Mouse (Mus musculus) stomach, embryonic 15.5 days (tissue): ENCODE data around the gene Ngef. TPM values are rescaled to one million over a fixed set of nuclear protein-coding genes. Genes with fewer than 3 reads are reported as not detected.

Source experiments
- ATAC-seq: fragments of 200-750 bp; cut with Nextera tagmentation; 2 replicates; pipeline ENCODE4 v1.8.0; 2017; ENCODE audit warnings: low read depth, moderate number of reproducible peaks, moderate TSS enrichment; ENCODE audit not compliant: insufficient read depth, low FRiP score
- H3K27ac ChIP-seq: fragments of 300-500 bp; sonication (generic); 2 replicates; pipeline ENCODE4 v1.5.1; 2015; ENCODE audit warnings: mild to moderate bottlenecking, inconsistent platforms
- H3K27me3 ChIP-seq: fragments of 300-500 bp; sonication (generic); replicated peaks from 2 replicates; pipeline ENCODE4 v1.6.1; 2015; ENCODE audit warnings: inconsistent platforms
- H3K36me3 ChIP-seq: fragments of 300-500 bp; sonication (generic); 2 replicates; pipeline ENCODE4 v1.6.1; 2015; ENCODE audit warnings: inconsistent platforms
- H3K4me1 ChIP-seq: fragments of 300-500 bp; sonication (generic); 2 replicates; pipeline ENCODE4 v1.6.1; 2015; ENCODE audit warnings: inconsistent platforms
- H3K4me2 ChIP-seq: fragments of 300-500 bp; sonication (generic); 2 replicates; pipeline ENCODE4 v1.6.1; 2015; ENCODE audit warnings: mild to moderate bottlenecking, inconsistent platforms
- H3K4me3 ChIP-seq: fragments of 300-500 bp; sonication (generic); replicated peaks from 2 replicates; pipeline ENCODE4 v1.5.1; 2015; ENCODE audit warnings: inconsistent platforms
- H3K9ac ChIP-seq: fragments of 300-500 bp; sonication (generic); 2 replicates; pipeline ENCODE4 v1.6.1; 2015; ENCODE audit warnings: inconsistent platforms
- H3K9me3 ChIP-seq: fragments of 300-500 bp; sonication (generic); 2 replicates; pipeline ENCODE4 v1.6.1; 2016; ENCODE audit warnings: inconsistent platforms
- WGBS: fragments of 180-500 bp; shearing (Covaris S2); methylation state at CpG from one replicate; pipeline ENCODE4 v1.1.7; 2015; 5-methylcytosine and 5-hydroxymethylcytosine counted together
- polyA plus RNA-seq: library from polyadenylated mRNA; unstranded; fragments of >200 nt; fragmentation: Nextera tagmentation; extraction: Ambion mirVana; gene quantifications from 2 replicates; pipeline ENCODE4 v1.2.1, GENCODE M21; 2015

Ngef gene
- polyA plus RNA-seq, 1 experiment from 2014 or later, result 12.2 TPM

GRCm38 (mm10) chr1:87600533-87600932 lies 26.9 kb upstream of the Ngef start:
- no peaks in the 10 kb centered on the region for H3K4me1 ChIP-seq
- 74% methylated on average over 7 of the region's 7 CpGs for WGBS

GRCm38 (mm10) chr1:87594671-87595070 lies 21.0 kb upstream of the Ngef start:
- H3K4me3 ChIP-seq, result no peak overlapping the region
- H3K9me3 ChIP-seq, result no peaks in the 10 kb centered on the region
- no peak overlapping the region for H3K9ac ChIP-seq
- no peak overlapping the region for H3K4me2 ChIP-seq
- no peaks in the 10 kb centered on the region for H3K36me3 ChIP-seq
- no peaks in the 10 kb centered on the region for H3K4me1 ChIP-seq
- H3K27ac ChIP-seq, result no peak overlapping the region
- H3K27me3 ChIP-seq, result no peaks in the 10 kb centered on the region
- ATAC-seq, result no peak
- 92% methylated on average over 10 of the region's 10 CpGs for WGBS

More at GRCm38 (mm10) chr1:87600533-87600932, 26.9 kb upstream of the Ngef start:
- no peak for ATAC-seq
- no peaks in the 10 kb centered on the region for H3K36me3 ChIP-seq
- no peak overlapping the region for H3K27ac ChIP-seq
- H3K4me2 ChIP-seq, result no peak overlapping the region
- no peaks in the 10 kb centered on the region for H3K27me3 ChIP-seq
- H3K9me3 ChIP-seq, result no peaks in the 10 kb centered on the region
- H3K9ac ChIP-seq, result no peak overlapping the region
- H3K4me3 ChIP-seq, result no peak overlapping the region

- Histone ChIP-seq H3K36me3 (no peaks in the 10 kb centered on the region), H3K4me2 (no peak overlapping the region), H3K4me1 (no peaks in the 10 kb centered on the region), H3K9ac (no peak overlapping the region), H3K9me3 (no peaks in the 10 kb centered on the region), H3K4me3 (no peak overlapping the region), H3K27me3 (no peaks in the 10 kb centered on the region), H3K27ac (no peak overlapping the region)
- ATAC-seq, result no peak
- WGBS, result 60% methylated on average over 3 of the region's 3 CpGs
These were observed 20.6 kb upstream of the Ngef start for GRCm38 (mm10) chr1:87594261-87594660.

GRCm38 (mm10) chr1:87589980-87590379 lies 16.3 kb upstream of the Ngef start:
- H3K9me3 ChIP-seq, result no peaks in the 10 kb centered on the region
- no peaks in the 10 kb centered on the region for H3K36me3 ChIP-seq
- WGBS, result 85% methylated on average over 8 of the region's 8 CpGs
- H3K9ac ChIP-seq, result no peak overlapping the region
- no peak overlapping the region for H3K4me3 ChIP-seq
- H3K27me3 ChIP-seq, result no peaks in the 10 kb centered on the region
- H3K4me1 ChIP-seq, result no peaks in the 10 kb centered on the region
- no peak overlapping the region for H3K4me2 ChIP-seq
- no peak overlapping the region for H3K27ac ChIP-seq
- ATAC-seq, result no peak

- Histone ChIP-seq H3K36me3 (no peaks in the 10 kb centered on the region), H3K9ac (no peak overlapping the region), H3K27ac (no peak overlapping the region), H3K27me3 (no peaks in the 10 kb centered on the region), H3K9me3 (no peaks in the 10 kb centered on the region), H3K4me1 (no peaks in the 10 kb centered on the region), H3K4me3 (no peak overlapping the region), H3K4me2 (no peak overlapping the region)
- no peak for ATAC-seq
- WGBS, result 86% methylated on average over 7 of the region's 7 CpGs
These were observed 15.5 kb upstream of the Ngef start for GRCm38 (mm10) chr1:87589162-87589561.

GRCm38 (mm10) chr1:87580824-87581223 lies 7.2 kb upstream of the Ngef start:
- no peak for ATAC-seq
- H3K4me3 ChIP-seq, result no peak overlapping the region
- H3K27me3 ChIP-seq, result no peaks in the 10 kb centered on the region
- no peak overlapping the region for H3K9ac ChIP-seq
- H3K4me2 ChIP-seq, result no peak overlapping the region
- no peaks in the 10 kb centered on the region for H3K4me1 ChIP-seq
- no peak overlapping the region for H3K27ac ChIP-seq
- WGBS, result 16% methylated on average over 3 of the region's 3 CpGs
- H3K36me3 ChIP-seq, result no peaks in the 10 kb centered on the region
- no peaks in the 10 kb centered on the region for H3K9me3 ChIP-seq

- Histone ChIP-seq H3K4me1 (peaks cover 13% of the 10 kb centered on the region), H3K27me3 (no peaks in the 10 kb centered on the region), H3K9ac (no peak overlapping the region), H3K4me2 (no peak overlapping the region), H3K9me3 (no peaks in the 10 kb centered on the region), H3K36me3 (no peaks in the 10 kb centered on the region), H3K4me3 (no peak overlapping the region), H3K27ac (no peak overlapping the region)
- WGBS, result 75% methylated on average over 6 of the region's 6 CpGs
- no peak for ATAC-seq
These were observed 5.3 kb upstream of the Ngef start for GRCm38 (mm10) chr1:87578965-87579364.

GRCm38 (mm10) chr1:87574785-87575184 lies 1.1 kb upstream of the Ngef start:
- H3K4me3 ChIP-seq, result no peak overlapping the region
- peak overlapping the region; percentile 89 for H3K27ac ChIP-seq
- H3K9ac ChIP-seq, result no peak overlapping the region
- peaks cover 16% of the 10 kb centered on the region for H3K4me1 ChIP-seq
- H3K27me3 ChIP-seq, result no peaks in the 10 kb centered on the region
- no peaks in the 10 kb centered on the region for H3K9me3 ChIP-seq
- H3K4me2 ChIP-seq, result peak overlapping the region; percentile 42; the same call in 1 of the 2 replicates
- 41% methylated on average over 7 of the region's 7 CpGs for WGBS
- no peaks in the 10 kb centered on the region for H3K36me3 ChIP-seq
- ATAC-seq, result peak; percentile 76

GRCm38 (mm10) chr1:87574353-87574752 lies 683 bp upstream of the Ngef start:
- Histone ChIP-seq H3K4me2 (peak overlapping the region; percentile 42), H3K9me3 (no peaks in the 10 kb centered on the region), H3K36me3 (no peaks in the 10 kb centered on the region), H3K4me1 (peaks cover 16% of the 10 kb centered on the region), H3K4me3 (peak overlapping the region; percentile 5; the same call in 1 of the 2 replicates), H3K9ac (no peak overlapping the region), H3K27me3 (no peaks in the 10 kb centered on the region), H3K27ac (peak overlapping the region; percentile 89)
- 0 out of 2 replicates have a peak, but pooled peaks have one; percentile 17 for ATAC-seq
- 37% methylated on average over 6 of the region's 6 CpGs for WGBS

GRCm38 (mm10) chr1:87573261-87573660 lies 409 bp downstream of the Ngef start:
- H3K27me3 ChIP-seq, result no peaks in the 10 kb centered on the region
- H3K36me3 ChIP-seq, result no peaks in the 10 kb centered on the region
- peak overlapping the region; percentile 69 for H3K27ac ChIP-seq
- WGBS, result 51% methylated on average over 5 of the region's 5 CpGs
- H3K9me3 ChIP-seq, result no peaks in the 10 kb centered on the region
- H3K4me1 ChIP-seq, result peaks cover 16% of the 10 kb centered on the region
- H3K4me3 ChIP-seq, result peak overlapping the region; percentile 25
- no peak overlapping the region for H3K9ac ChIP-seq
- ATAC-seq, result no peak
- peak overlapping the region; percentile 42 for H3K4me2 ChIP-seq

- WGBS, result 52% methylated on average over 6 of the region's 6 CpGs
- Histone ChIP-seq H3K9me3 (no peaks in the 10 kb centered on the region), H3K27me3 (0 out of 2 replicates have a peak, but pooled peaks cover 7% of the 10 kb centered on the region), H3K9ac (no peak overlapping the region), H3K27ac (no peak overlapping the region), H3K36me3 (no peaks in the 10 kb centered on the region), H3K4me3 (no peak overlapping the region), H3K4me2 (no peak overlapping the region), H3K4me1 (0 out of 2 replicates have a peak, but pooled peaks cover 6% of the 10 kb centered on the region)
- ATAC-seq, result no peak
These were observed 5.3 kb downstream of the Ngef start for GRCm38 (mm10) chr1:87568398-87568797.

GRCm38 (mm10) chr1:87565760-87566159 lies 7.9 kb downstream of the Ngef start:
- Histone ChIP-seq H3K4me3 (no peak overlapping the region), H3K4me1 (0 out of 2 replicates have a peak, but pooled peaks cover 6% of the 10 kb centered on the region), H3K9me3 (no peaks in the 10 kb centered on the region), H3K9ac (no peak overlapping the region), H3K4me2 (no peak overlapping the region), H3K27me3 (0 out of 2 replicates have a peak, but pooled peaks cover 7% of the 10 kb centered on the region), H3K27ac (no peak overlapping the region), H3K36me3 (no peaks in the 10 kb centered on the region)
- no peak for ATAC-seq
- 77% methylated on average over 4 of the region's 8 CpGs for WGBS

- Histone ChIP-seq H3K9ac (no peak overlapping the region), H3K27ac (no peak overlapping the region), H3K4me1 (0 out of 2 replicates have a peak, but pooled peaks cover 6% of the 10 kb centered on the region), H3K4me2 (no peak overlapping the region), H3K36me3 (no peaks in the 10 kb centered on the region), H3K4me3 (no peak overlapping the region), H3K9me3 (no peaks in the 10 kb centered on the region), H3K27me3 (0 out of 2 replicates have a peak, but pooled peaks cover 7% of the 10 kb centered on the region)
- ATAC-seq, result no peak
- 73% methylated on average over 3 of the region's 3 CpGs for WGBS
These were observed 10.7 kb downstream of the Ngef start for GRCm38 (mm10) chr1:87562967-87563366.
